Mouse (Mus musculus) lung, embryonic 15.5 days (tissue): Measurements from ENCODE around the gene Fra10ac1. TPM values are rescaled to one million over a fixed set of nuclear protein-coding genes. Genes with fewer than 3 reads are reported as not detected.

Experiments used
- ATAC-seq: fragments of 200-750 bp; cut with Nextera tagmentation; 2 replicates; pipeline ENCODE4 v1.8.0; 2017; ENCODE audit warnings: moderate number of reproducible peaks, borderline replicate concordance; ENCODE audit not compliant: low FRiP score, low TSS enrichment; ENCODE audit errors: extremely low read depth
- H3K27ac ChIP-seq: fragments of 300-500 bp; sonication (generic); 2 replicates; pipeline ENCODE4 v1.5.1; 2015; ENCODE audit warnings: moderate library complexity, mild to moderate bottlenecking, inconsistent platforms
- H3K27me3 ChIP-seq: fragments of 300-500 bp; sonication (generic); 2 replicates; pipeline ENCODE4 v1.6.1; 2015; ENCODE audit warnings: inconsistent platforms
- H3K36me3 ChIP-seq: fragments of 300-500 bp; sonication (generic); 2 replicates; pipeline ENCODE4 v1.6.1; 2015; ENCODE audit warnings: inconsistent platforms
- H3K4me1 ChIP-seq: fragments of 300-500 bp; sonication (generic); 2 replicates; pipeline ENCODE4 v1.6.1; 2015; ENCODE audit warnings: inconsistent platforms
- H3K4me2 ChIP-seq: fragments of 300-500 bp; sonication (generic); 2 replicates; pipeline ENCODE4 v1.6.1; 2015; ENCODE audit warnings: inconsistent platforms, mild to moderate bottlenecking, moderate library complexity
- H3K4me3 ChIP-seq: fragments of 300-500 bp; sonication (generic); 2 replicates; pipeline ENCODE4 v1.5.1; 2015; ENCODE audit warnings: mild to moderate bottlenecking, inconsistent platforms
- H3K9ac ChIP-seq: fragments of 300-500 bp; sonication (generic); 2 replicates; pipeline ENCODE4 v1.6.1; 2015; ENCODE audit warnings: inconsistent platforms
- H3K9me3 ChIP-seq: fragments of 300-500 bp; sonication (generic); 2 replicates; pipeline ENCODE4 v1.6.1; 2016; ENCODE audit warnings: inconsistent platforms
- WGBS: fragments of 180-500 bp; shearing (Covaris S2); methylation state at CpG from one replicate; pipeline ENCODE4 v1.1.7; 2015; 5-methylcytosine and 5-hydroxymethylcytosine counted together
- polyA plus RNA-seq: library from polyadenylated mRNA; unstranded; fragments of >200 nt; fragmentation: Nextera tagmentation; extraction: Ambion mirVana; gene quantifications from 2 replicates; pipeline ENCODE4 v1.2.1, GENCODE M21; 2015

The Fra10ac1 gene
- polyA plus RNA-seq, 1 experiment from 2014 or later = 36.4 TPM

GRCm38 (mm10) chr19:38156243-38156642 is 67.7 kb downstream of the Fra10ac1 start:
- 92% methylated on average over 1 of the region's 1 CpGs for WGBS

DNA sequence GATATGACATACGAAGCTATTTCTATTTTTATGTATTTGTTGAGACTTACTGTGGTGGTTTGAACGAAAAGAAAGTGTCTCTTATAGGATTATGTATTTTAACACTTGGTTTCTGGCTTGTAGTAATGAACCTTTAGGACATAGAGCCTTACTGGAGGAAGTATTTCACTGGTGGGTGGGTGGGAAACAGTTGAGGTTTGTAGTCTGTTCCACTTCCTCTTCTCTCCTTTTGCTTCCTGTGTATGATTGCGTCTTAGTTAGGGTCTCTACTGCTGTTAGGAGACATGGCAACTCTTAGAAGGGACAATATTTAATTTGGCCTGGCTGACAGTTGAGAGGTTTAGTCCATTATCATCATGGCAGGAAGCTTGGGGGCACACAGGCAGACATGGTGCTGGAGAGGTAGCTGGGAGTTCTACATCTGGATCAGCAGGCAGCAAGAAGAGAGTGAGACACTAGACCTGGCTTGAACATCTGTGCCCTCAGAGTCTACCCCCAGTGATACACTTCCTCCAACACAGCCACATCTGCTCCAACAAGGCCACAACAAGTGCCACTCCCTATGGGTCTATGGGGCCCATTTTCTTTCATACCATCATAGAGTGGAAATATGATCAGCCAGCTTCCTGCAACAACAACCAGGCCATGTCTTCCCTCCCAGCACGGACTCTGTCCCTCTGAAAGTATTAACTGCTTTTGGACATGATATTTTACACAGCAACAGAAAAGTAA is 80.2 kb downstream of the Fra10ac1 start:
- Histone ChIP-seq H3K27me3 (no peaks in the 10 kb centered on the region), H3K9me3 (no peaks in the 10 kb centered on the region), H3K4me2 (no peak overlapping the region), H3K9ac (no peak overlapping the region), H3K4me3 (no peak overlapping the region), H3K27ac (no peak overlapping the region), H3K36me3 (no peaks in the 10 kb centered on the region), H3K4me1 (no peaks in the 10 kb centered on the region)
- ATAC-seq = no peak
- WGBS = 69% methylated on average over 4 of the region's 4 CpGs

More at GRCm38 (mm10) chr19:38156243-38156642, 67.7 kb downstream of the Fra10ac1 start:
- H3K36me3 ChIP-seq = no peaks in the 10 kb centered on the region
- H3K9ac ChIP-seq = no peak overlapping the region
- H3K4me1 ChIP-seq = no peaks in the 10 kb centered on the region
- H3K4me3 ChIP-seq = no peak overlapping the region
- no peaks in the 10 kb centered on the region for H3K27me3 ChIP-seq
- no peak overlapping the region for H3K27ac ChIP-seq
- H3K9me3 ChIP-seq = no peaks in the 10 kb centered on the region
- no peak overlapping the region for H3K4me2 ChIP-seq
- no peak for ATAC-seq

Other genes with a start within 250 kb of the Fra10ac1 start
- gene Myof, start 180.6 kb downstream of the Fra10ac1 start, polyA plus RNA-seq = 26.5 and 29.4 TPM in 2 replicates
- gene Cep55, start 169.1 kb downstream of the Fra10ac1 start, polyA plus RNA-seq = 42.0 and 43.7 TPM in 2 replicates
- 3.6 and 3.8 TPM in 2 replicates for gene Ffar4, start 127.1 kb downstream of the Fra10ac1 start, polyA plus RNA-seq
- gene Rbp4, start 98.9 kb downstream of the Fra10ac1 start, polyA plus RNA-seq = 16.5 and 28.7 TPM in 2 replicates
- gene Pde6c, start 91.4 kb downstream of the Fra10ac1 start, polyA plus RNA-seq = 0.05 TPM in 1 of 2 replicates, not detected in the other
- gene Lgi1, start 40.4 kb upstream of the Fra10ac1 start, polyA plus RNA-seq = 0.15 and 0.39 TPM in 2 replicates
- gene Slc35g1, start 171.8 kb upstream of the Fra10ac1 start, polyA plus RNA-seq = 3.8 TPM in 2 replicates